Mouse (Mus musculus) heart, postnatal 0 days (tissue): ENCODE measurements around the gene Olfr305.

Source experiments
- CTCF ChIP-seq: IDR thresholded peaks from 2 replicates; pipeline ENCODE4 v1.5.1; 2016; ENCODE audit warnings: antibody characterized with exemption, control low read depth, low read depth
- EP300 ChIP-seq: IDR thresholded peaks from 2 replicates; pipeline ENCODE4 v1.6.1; 2016; ENCODE audit warnings: antibody characterized with exemption, low read depth

- TF ChIP-seq CTCF, result no peak
- no peak for TF ChIP-seq EP300
Observed at GRCm38 (mm10) chr7:86386558-86386957, 19.8 kb upstream of the Olfr305 start, which contains the start of gene Olfr304.
